Mouse (Mus musculus): Measurements from ENCODE around the gene Gnpat.

Gnpat gene

GRCm38 (mm10) chr8:124898251-124898905 is 35.5 kb downstream of the Gnpat start:
- no peak for DNase-seq (ENCODE audit: low read depth, low spot score)

- no peak for DNase-seq (ENCODE audit: low read depth, low spot score)
These were observed 40.4 kb downstream of the Gnpat start for GRCm38 (mm10) chr8:124903198-124903597.

GRCm38 (mm10) chr8:124905482-124905881 is 42.6 kb downstream of the Gnpat start:
- DNase-seq (ENCODE audit: low read depth, low spot score), result no peak

DNA sequence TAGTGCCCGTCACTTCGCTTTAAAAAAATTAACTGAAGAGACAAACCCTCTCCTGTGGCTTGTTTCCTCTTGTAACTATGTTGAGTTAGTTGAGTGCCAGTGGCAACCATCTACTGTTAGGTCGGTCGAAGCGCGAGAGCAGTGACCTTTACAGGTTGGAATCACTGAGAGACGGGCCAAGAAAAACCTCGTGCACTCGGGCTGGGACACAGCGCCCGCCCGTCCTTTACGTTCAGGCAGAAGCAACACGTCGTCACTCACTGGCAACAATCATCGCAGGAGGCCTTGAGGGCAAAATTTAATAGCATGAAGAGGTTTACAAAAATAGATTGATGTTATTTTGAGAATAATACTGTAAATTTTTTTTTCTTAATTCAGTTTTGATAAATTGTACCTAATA is 47.1 kb downstream of the Gnpat start:
- DNase-seq (ENCODE audit: low read depth, low spot score), result no peak

DNA sequence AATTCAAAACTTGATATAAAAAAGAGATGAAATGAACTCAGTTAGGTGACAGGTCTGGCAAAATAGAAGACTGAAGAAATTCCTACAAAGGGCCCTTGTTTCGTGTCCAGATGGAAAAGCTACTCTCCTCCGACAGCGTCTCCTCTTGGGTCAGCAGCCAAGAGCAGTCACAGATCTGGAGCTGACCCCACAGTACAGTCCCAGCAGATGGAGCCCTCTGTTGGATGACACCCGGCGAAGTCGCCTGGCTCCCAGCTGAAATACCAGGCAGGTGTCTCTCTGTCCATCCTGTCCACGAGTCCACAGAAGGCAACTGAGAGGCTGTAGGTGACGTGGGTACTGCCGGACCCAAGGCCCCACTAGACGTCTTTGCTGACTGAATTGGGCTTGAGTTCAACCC is 47.5 kb downstream of the Gnpat start:
- DNase-seq (ENCODE audit: low read depth, low spot score), result no peak

- DNase-seq (ENCODE audit: low read depth, low spot score), result no peak
These were observed 49.4 kb downstream of the Gnpat start for GRCm38 (mm10) chr8:124911938-124912872.

- no peak for DNase-seq (ENCODE audit: low read depth, low spot score)
These were observed 51.2 kb downstream of the Gnpat start for GRCm38 (mm10) chr8:124914061-124914460.

DNA sequence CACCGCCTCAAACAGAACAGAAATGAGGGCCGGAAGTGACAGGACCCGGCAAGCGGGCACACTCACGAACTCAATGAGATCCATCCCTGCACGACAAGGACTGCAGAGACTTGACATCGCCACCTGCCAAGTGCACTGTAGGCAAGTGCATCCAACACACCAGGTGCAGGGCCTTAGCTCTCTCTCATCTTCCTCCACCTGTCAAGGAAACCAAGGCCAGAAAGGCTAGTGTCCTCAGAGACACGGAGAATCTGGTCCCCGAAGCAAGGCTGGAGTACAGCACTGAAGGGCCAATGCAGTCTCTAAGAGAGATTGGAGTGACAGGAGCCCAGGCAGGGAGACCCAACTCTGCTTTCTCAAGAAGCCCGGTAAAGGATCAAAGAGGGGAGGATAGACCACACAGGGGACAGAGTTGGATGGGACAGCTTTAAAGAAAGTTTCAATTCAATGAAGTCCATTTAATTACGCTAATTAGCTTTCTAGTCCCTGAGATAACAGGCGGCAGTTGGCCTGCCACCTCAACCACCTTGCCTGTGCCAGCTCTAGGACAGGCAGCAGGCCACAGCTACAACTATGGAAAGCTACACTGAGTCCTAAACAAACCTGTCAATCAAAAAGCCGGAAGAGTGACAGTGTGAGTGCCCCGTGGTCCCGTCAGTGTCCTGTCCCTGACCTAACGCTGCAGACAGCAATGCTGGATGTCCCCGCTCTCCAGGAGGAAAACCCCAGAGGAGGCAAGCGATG is 55.1 kb downstream of the Gnpat start:
- DNase-seq (ENCODE audit: low read depth, low spot score), result no peak

GRCm38 (mm10) chr8:124921369-124922279 is 58.8 kb downstream of the Gnpat start:
- no peak for DNase-seq (ENCODE audit: low read depth, low spot score)

- DNase-seq (ENCODE audit: low read depth, low spot score), result no peak
These were observed 59.8 kb downstream of the Gnpat start for GRCm38 (mm10) chr8:124922490-124923089.

DNA sequence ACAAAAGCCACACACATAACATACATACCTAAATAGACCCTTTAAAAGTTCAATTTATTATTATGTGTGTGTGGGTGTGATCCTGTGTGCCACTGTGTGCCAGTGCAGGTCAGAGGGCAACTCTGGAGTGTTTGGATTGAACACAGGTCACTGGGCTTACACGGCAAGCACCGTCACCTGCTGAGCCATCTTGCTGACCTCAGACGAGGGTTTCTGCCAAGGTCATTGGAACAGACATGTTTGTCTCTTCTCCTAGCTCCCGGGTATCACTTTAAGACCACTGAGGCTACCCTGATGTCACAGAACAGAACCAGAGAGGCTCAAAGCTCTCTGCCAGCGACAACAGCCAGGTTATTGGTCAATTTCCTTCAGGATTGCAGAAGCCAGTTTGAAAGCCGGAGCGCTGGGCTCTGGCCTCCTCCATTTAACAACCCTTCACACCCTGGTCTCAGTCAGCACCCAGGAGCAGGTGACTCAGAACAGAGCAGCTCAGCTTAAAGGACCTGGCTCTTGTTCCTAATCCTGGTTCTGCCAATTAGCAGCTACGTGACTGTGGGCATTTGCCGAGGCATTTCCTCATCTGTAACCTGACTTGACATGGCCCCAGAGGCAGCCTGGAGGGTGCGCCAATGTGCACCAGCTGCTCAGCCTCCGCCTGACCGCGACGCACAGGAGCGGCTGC is 61.3 kb downstream of the Gnpat start:
- DNase-seq (ENCODE audit: low read depth, low spot score), result no peak

DNA sequence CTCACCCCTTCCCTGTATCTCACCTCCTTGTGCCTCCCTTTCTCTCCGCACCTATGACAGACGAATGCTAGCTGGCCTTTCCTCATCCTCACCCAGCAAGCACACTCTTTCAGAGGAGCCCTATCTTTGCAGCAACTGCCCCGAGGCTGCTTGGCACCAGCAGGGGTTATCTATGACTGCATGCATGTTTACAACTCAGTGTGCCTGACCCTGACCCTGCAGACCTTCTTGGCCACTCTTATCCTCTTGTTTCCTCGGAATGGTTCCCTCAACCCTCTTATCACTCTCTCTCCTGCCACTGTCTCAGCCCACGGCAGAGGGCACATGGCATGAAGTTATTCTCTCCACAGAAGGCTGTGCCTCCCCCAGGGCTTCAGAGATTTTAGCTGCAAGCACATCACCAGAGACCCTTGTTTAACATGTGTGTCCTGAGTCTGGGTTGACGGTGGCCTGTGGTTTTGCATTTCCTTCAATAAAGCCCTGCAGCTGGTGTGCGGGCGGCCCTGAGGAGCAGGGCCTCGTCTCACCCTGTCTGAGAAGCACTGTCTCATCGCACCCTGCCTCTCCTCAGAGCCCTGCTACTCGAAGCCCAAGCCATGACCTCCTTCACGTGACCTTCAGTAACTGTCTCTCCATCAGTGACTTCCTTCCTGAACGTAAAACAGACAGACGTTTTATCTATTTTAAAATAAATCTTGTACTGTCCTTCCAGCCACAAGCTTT is 62.9 kb downstream of the Gnpat start:
- no peak for DNase-seq (ENCODE audit: low read depth, low spot score)

DNA sequence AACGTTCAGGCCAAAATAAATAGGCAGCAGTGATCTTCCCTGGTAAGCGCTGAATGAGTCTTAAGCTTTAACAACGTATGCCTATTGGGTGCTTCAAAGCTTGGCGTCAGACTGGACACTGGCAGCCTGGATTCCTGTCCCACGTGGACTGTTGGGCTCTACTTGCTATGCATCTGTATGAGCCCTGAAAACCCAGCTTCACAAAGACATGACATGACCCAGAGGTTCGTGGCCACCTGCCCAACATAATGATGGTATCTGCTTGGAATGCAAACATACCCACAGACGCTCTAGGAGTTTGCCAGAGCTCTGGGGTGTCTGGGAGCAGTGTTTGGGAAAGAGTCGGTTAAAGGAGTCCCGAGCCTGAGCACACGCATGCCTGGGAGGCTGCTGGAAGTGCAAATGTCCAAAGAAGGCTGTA is 63.5 kb downstream of the Gnpat start:
- no peak for DNase-seq (ENCODE audit: low read depth, low spot score)

GRCm38 (mm10) chr8:124929006-124929405 is 66.2 kb downstream of the Gnpat start:
- DNase-seq (ENCODE audit: low read depth, low spot score), result no peak

- DNase-seq (ENCODE audit: low read depth, low spot score), result no peak
These were observed 67.3 kb downstream of the Gnpat start for GRCm38 (mm10) chr8:124930086-124930485.

- DNase-seq (ENCODE audit: low read depth, low spot score), result no peak
These were observed 67.8 kb downstream of the Gnpat start for GRCm38 (mm10) chr8:124930649-124931048.

- DNase-seq (ENCODE audit: low read depth, low spot score), result no peak
These were observed 69.6 kb downstream of the Gnpat start for GRCm38 (mm10) chr8:124932435-124932834.

DNA sequence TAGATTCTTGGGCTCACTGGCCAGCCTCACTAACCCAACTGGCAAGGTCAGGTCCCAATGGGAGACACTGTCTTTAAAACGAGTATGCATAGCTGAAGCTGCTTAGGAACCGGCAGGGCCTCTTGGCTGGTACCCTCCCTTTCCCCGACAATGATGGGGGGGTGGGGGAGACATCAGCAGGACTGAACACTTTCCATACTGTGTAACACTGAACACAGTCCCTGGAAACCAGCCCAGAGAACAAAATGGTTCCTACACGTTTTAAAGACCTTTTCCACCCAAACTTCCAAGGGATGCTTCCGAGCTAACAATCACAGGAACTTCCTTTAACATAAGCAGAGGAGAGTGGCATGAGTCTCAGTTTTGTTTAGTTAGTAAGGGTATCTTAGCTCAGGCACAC is 72.3 kb downstream of the Gnpat start:
- no peak for DNase-seq (ENCODE audit: low read depth, low spot score)

DNA sequence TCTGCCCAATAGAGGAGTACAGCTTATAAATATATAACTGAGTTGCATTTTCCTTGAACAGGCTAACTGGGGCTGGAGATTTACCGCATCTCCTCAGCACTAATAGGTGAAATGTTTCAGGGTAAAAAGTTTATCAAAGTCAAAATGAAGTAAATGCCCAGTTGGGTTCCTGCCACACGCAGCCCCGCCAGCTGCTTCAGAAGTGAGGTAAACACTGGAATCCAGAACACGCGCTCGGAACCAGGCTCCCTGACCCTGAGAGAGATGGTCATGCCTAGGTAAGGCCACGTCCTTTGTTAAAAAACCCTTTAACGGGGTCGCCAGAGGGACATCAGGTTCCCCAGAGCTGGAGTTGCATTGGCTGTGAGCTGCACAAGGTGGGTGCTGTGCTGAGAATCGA is 73.9 kb downstream of the Gnpat start:
- no peak for DNase-seq (ENCODE audit: low read depth, low spot score)

All from WW6 (cell line).